Mouse (Mus musculus) pancreas, adult 10 weeks (tissue): ENCODE results near the gene Gm4201. TPM values are rescaled to one million over a fixed set of nuclear protein-coding genes. Genes with fewer than 3 reads are reported as not detected.

ENCODE experiments used
- polyA plus RNA-seq: library from polyadenylated mRNA; stranded (reverse); fragments of 350-450 nt; fragmentation: Illumina TruSeq; extraction: RNeasy Lipid Tissue Mini Kit (QIAGEN cat#74804); gene quantifications from one replicate; pipeline ENCODE4 v1.2.3, GENCODE M21; 2015; ENCODE audit warnings: low read depth, low replicate concordance; ENCODE audit not compliant: insufficient read depth

The Gm4201 gene
- not detected for polyA plus RNA-seq

DNA sequence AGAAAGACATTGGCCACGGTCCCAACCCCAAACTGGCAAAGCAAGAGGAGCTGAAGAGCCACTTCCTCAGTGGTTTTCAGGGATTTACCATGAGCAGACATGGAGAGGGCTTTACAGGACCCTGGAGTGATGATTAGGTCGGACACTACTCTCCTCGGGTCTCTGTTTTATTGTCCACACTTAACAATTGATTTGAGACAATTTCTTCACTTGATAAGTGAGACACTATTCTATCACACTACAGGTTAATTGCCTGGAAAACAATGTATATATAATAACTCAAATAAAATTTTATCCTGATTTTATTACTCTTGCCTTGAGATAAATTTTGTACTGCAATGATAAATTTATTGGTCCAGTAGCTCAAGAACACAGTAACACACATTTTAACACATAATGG lies at the start of gene Gm4201:
Gene Gm4201, minus strand, starts transcription at position 101 of the 400 bp plus-strand sequence.

DNA sequence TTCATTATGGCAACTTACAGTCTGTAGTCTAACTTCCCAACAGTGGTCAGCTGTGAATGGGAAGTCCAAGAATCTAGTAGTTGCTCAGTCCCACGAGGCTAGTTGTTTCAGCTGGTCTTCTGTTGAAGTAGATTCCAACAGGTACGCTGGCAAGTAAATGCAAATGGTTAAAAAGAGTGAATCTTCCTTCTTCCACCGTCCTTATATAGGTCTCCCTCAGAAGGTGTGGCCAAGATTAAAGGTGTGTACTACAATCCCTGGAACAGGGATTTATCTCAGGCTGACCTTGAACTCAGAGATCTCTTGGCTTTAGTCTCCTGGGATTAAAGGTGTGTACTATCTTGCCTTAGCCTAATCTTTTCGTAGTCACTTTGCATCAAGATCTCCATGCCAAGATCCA lies 22.9 kb upstream of the Gm4201 start, which contains the start of gene Gm4565:
Gene Gm4565, minus strand, starts transcription at position 101 of the 400 bp plus-strand sequence.

DNA sequence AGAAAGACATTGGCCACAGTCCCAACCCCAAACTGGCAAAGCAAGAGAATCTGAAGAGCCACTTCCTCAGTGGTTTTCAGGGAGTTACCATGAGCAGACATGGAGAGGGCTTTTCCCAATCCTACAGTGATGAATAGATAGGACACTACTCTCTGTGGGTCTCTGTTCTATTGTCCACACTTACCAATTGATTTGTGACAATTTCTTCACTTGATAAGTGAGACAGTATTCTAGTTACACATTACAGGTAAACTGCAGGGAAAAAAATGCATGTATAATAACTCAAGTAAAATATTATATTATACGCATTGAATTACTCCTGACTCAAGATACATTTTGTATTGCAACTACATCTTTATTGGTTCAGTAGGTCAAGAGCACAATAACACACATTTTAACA lies 30.4 kb downstream of the Gm4201 start, which contains the start of gene Gm8677:
Gene Gm8677, minus strand, starts transcription at position 101 of the 400 bp plus-strand sequence.

DNA sequence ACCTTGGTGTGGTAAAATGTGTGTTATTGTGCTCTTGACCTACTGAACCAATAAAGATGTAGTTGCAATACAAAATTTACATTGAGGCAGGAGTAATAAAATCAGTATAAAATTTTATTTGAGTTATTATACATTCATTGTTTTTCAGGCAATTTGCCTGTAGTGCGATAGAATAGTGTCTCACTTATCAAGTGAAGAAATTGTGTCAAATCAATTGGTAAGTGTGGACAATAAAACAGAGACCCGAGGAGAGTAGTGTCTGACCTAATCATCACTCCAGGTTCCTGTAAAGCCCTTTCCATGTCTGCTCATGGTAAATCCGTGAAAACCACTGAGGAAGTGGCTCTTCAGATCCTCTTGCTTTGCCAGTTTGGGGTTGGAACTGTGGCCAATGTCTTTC lies 42.5 kb downstream of the Gm4201 start, which contains the start of gene Vmn1r152:
Gene Vmn1r152, plus strand, starts transcription at position 301 of the 400 bp plus-strand sequence.

Other genes starting within 250 kb of the Gm4201 start
- not detected for gene Gm4187, start 235.6 kb downstream of the Gm4201 start, polyA plus RNA-seq
- not detected for gene Gm8660, start 194.3 kb downstream of the Gm4201 start, polyA plus RNA-seq
- gene Vmn1r148, start 151.8 kb downstream of the Gm4201 start, polyA plus RNA-seq, result not detected
- not detected for gene Vmn1r149, start 127.1 kb downstream of the Gm4201 start, polyA plus RNA-seq
- not detected for gene Gm10665, start 101.3 kb downstream of the Gm4201 start, polyA plus RNA-seq
- not detected for gene Vmn1r151, start 65.7 kb downstream of the Gm4201 start, polyA plus RNA-seq
- gene Vmn1r152, start 42.4 kb downstream of the Gm4201 start, polyA plus RNA-seq, result not detected
- not detected for gene Gm8677, start 30.5 kb downstream of the Gm4201 start, polyA plus RNA-seq
- not detected for gene Gm4565, start 22.8 kb upstream of the Gm4201 start, polyA plus RNA-seq
- gene Vmn1r155, start 92.7 kb upstream of the Gm4201 start, polyA plus RNA-seq, result not detected
- not detected for gene Gm8693, start 127.0 kb upstream of the Gm4201 start, polyA plus RNA-seq
- not detected for gene Gm4567, start 154.4 kb upstream of the Gm4201 start, polyA plus RNA-seq
- gene Vmn1r157, start 196.4 kb upstream of the Gm4201 start, polyA plus RNA-seq, result not detected
- gene Vmn1r158, start 225.4 kb upstream of the Gm4201 start, polyA plus RNA-seq, result not detected